Mouse (Mus musculus) heart, adult 2 months (tissue): ENCODE results near the gene 2010300C02Rik. TPM values are rescaled to one million over a fixed set of nuclear protein-coding genes. Genes with fewer than 3 reads are reported as not detected.
A peak's percentile ranks its signal among the peaks of the same experiment; 100 is the strongest.

Experiments
- DNase-seq, 2 experiments: peaks; one replicate each; pipeline ENCODE4 v3.0.0; 2021
- H3K27ac ChIP-seq: fragments of 200-600 bp; 2 replicates; pipeline ENCODE4 v1.8.1; 2022
- H3K27me3 ChIP-seq: fragments of 200-500 bp; 2 replicates; pipeline ENCODE4 v1.6.1; 2012; ENCODE audit warnings: mild to moderate bottlenecking, low read length, inconsistent platforms, mixed read lengths; ENCODE audit not compliant: control insufficient read depth, insufficient read depth
- H3K36me3 ChIP-seq: fragments of 200-500 bp; 2 replicates; pipeline ENCODE4 v1.6.1; 2012; ENCODE audit warnings: low read length, inconsistent platforms; ENCODE audit not compliant: control insufficient read depth, insufficient read depth
- H3K4me1 ChIP-seq: fragments of 200-500 bp; 2 replicates; pipeline ENCODE4 v1.6.1; 2011; ENCODE audit warnings: low read length; ENCODE audit not compliant: control insufficient read depth, insufficient read depth
- H3K4me3 ChIP-seq: fragments of 200-600 bp; 2 replicates; pipeline ENCODE4 v1.8.1; 2022
- H3K79me2 ChIP-seq: fragments of 200-500 bp; replicated peaks from 2 replicates; pipeline ENCODE4 v1.6.1; 2012; ENCODE audit warnings: mild to moderate bottlenecking, inconsistent platforms, low read length, moderate library complexity, mixed read lengths; ENCODE audit not compliant: control insufficient read depth, insufficient read depth
- H3K9ac ChIP-seq: fragments of 200-500 bp; 2 replicates; pipeline ENCODE4 v1.6.1; 2012; ENCODE audit warnings: low read depth, mild to moderate bottlenecking, control low read depth, inconsistent platforms, low read length, mixed read lengths
- CTCF ChIP-seq: fragments of 200-600 bp; IDR thresholded peaks from 2 replicates; pipeline ENCODE4 v1.8.1; 2022; ENCODE audit warnings: antibody characterized with exemption, mild to moderate bottlenecking, moderate library complexity
- EP300 ChIP-seq: fragments of 200-500 bp; IDR thresholded peaks from 2 replicates; pipeline ENCODE4 v1.6.1; 2011; ENCODE audit warnings: low read depth, low read length, control low read depth; ENCODE audit not compliant: insufficient read depth
- POLR2A ChIP-seq: fragments of 200-500 bp; IDR thresholded peaks from 2 replicates; pipeline ENCODE4 v1.6.1; 2011; ENCODE audit warnings: mild to moderate bottlenecking, low read depth, low read length, control low read depth; ENCODE audit not compliant: insufficient read depth
- WGBS: fragments of 180-500 bp; shearing (Covaris S2); methylation state at CpG from one replicate; pipeline ENCODE4 v1.1.7; 2018; 5-methylcytosine and 5-hydroxymethylcytosine counted together
- intact Hi-C: fragments of 180-260 bp; cut with DNase I; formaldehyde crosslinking; loops from one replicate; pipeline ENCODE4 v1.15.1; 2025
- polyA plus RNA-seq: library from polyadenylated mRNA; depleted of rRNA; stranded (reverse); fragments of >200 nt; gene quantifications from 2 replicates; pipeline ENCODE4 v1.2.3, GENCODE M21; 2012
- total RNA-seq, 2 experiments: library from RNA; stranded (reverse); gene quantifications; 2 replicates each; pipeline ENCODE4 v1.2.3; 2021

The 2010300C02Rik gene
- total and polyA plus RNA-seq, 3 experiments: 0.55 to 1.1 (median 0.60) TPM

DNA sequence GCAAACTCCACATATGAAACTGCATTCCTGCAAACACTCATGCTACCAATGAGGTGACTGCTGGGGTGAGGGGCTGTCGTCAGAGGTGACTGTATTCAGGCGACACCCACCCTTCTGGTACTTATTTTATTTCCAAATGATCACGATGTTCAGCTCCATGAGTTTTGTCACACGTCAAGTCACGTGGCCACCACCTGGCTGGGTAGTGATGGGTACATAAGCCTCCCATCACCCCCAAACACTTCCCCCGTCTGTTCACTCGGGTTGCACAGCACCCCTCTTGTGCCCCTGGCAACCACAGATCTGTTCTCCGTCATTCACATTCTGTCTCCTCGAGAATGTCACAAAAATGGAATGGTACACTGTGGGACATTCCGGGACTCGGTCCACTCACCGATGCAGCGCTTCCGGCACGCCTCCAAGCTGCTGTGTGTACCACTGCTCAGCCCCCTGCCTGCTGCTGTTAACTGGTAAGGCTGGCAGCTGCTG, 32.9 kb downstream of the 2010300C02Rik start:
- Histone ChIP-seq H3K4me3 (no peak overlapping the region), H3K27me3 (no peaks in the 10 kb centered on the region), H3K79me2 (no peaks in the 10 kb centered on the region), H3K36me3 (no peaks in the 10 kb centered on the region), H3K27ac (no peak overlapping the region), H3K4me1 (no peaks in the 10 kb centered on the region), H3K9ac (no peak overlapping the region)
- intact Hi-C loops: no loop called here
- WGBS: 48% methylated on average over 15 of the region's 15 CpGs
- TF ChIP-seq POLR2A (no peak), EP300 (no peak), CTCF (no peak)
- DNase-seq: no peak

DNA sequence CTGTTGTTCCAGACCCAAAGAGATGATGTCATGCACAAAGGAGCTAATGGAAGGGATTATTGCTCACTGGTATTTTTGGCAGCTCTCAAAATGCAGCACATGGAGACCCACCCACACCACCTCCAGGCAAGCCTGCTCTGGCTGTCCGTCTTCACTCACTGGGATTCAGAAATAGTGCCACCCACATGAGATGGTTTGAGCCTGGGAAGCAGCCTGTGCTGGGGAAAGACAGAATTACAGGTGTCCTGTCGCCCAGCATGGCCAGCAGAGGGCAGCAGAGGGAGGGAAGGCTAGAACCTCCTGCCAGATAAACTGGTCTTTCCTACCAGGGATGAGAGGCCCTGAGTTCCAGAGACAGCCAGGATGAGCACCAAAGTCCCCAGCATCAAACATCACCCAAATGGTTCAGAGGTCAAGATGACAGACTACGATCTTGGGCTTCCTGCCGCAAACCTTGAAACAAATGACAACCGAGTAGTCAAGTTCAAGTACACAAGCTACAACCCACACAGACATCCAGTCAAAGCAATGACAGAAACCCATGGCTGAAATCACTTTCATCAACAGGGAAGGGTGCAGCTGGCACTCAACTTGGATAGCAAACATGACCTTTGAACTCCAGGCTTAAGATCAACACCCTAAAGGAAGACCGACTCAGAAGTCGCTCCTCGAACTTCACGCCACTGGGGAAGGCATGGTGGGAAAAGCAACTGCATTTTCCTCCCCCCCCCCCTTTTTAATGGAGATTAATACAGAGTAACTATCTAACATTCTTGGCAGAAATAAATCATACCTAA, 41.4 kb downstream of the 2010300C02Rik start:
- no peak overlapping the region for H3K4me3 ChIP-seq
- no peak overlapping the region for H3K9ac ChIP-seq
- H3K36me3 ChIP-seq: no peaks in the 10 kb centered on the region
- no peaks in the 10 kb centered on the region for H3K27me3 ChIP-seq
- TF ChIP-seq POLR2A (no peak), CTCF (peak; percentile 91), EP300 (0 out of 2 replicates have a peak, but pooled peaks have one; percentile 37)
- 68% methylated on average over 9 of the region's 9 CpGs for WGBS
- intact Hi-C loops: loop anchor here (2.0 to 5.0 kb wide), 2 partner anchors 124 to 188 kb away; partner anchors contain the start of gene Tsga10
- no peaks in the 10 kb centered on the region for H3K79me2 ChIP-seq
- no peak overlapping the region for H3K27ac ChIP-seq
- DNase-seq: peak; percentile 64 to 83
- H3K4me1 ChIP-seq: no peaks in the 10 kb centered on the region

DNA sequence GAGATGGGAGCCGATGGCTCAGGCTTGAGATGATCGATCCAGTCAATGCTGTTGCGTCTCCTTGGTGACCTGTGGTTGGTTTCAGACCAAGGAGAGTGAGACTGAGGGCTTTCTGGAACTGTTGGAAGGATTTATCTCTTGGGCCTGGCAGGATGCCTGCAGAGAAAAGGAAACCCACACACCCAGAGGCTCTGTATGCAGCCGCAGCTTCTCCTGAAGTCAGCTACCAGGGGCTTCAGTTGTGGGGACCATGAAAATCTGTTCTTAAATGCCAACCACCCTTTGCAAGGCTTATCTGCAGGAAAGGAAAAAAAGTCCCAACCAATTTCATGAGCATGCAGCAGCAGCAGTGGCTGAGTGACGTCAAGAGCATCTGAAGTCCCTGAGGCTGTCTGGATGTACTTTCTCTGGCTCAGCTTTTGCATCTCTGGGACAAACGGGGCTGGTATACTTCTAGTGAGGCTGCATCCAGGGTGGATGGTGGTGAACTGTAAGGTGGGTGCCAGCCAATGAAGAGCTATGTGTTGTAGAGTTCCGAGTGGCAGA, 42.8 kb downstream of the 2010300C02Rik start:
- H3K4me1 ChIP-seq: no peaks in the 10 kb centered on the region
- WGBS: 53% methylated on average over 7 of the region's 7 CpGs
- H3K27ac ChIP-seq: no peak overlapping the region
- intact Hi-C loops: loop anchor here (5.0 kb wide), 1 partner anchor 125 kb away; no protein-coding TSS in a partner anchor
- no peak overlapping the region for H3K9ac ChIP-seq
- no peak overlapping the region for H3K4me3 ChIP-seq
- H3K36me3 ChIP-seq: no peaks in the 10 kb centered on the region
- DNase-seq: no peak
- no peaks in the 10 kb centered on the region for H3K79me2 ChIP-seq
- TF ChIP-seq POLR2A (no peak), CTCF (no peak), EP300 (no peak)
- H3K27me3 ChIP-seq: no peaks in the 10 kb centered on the region

DNA sequence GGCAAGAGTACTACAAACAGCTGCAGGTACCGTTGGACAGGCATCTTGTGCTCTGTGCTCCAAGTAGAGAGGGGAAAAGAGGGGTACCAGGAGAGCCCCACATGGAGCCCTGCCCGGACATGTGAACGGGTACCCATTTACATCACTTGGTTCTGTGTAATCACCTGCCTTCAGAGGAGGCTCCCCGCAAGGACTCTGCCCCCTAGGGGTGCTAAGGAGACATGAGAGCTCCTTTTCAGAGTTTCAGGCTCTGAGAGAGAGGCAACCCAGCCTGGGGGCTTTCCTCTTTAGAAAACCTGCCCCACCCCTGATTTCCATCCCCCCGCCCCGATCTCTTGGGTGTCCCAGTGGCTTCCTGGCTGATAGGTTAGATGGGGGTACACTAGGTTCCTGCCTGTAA, 44.4 kb downstream of the 2010300C02Rik start:
- Histone ChIP-seq H3K9ac (no peak overlapping the region), H3K36me3 (no peaks in the 10 kb centered on the region), H3K79me2 (no peaks in the 10 kb centered on the region), H3K27me3 (no peaks in the 10 kb centered on the region), H3K4me1 (no peaks in the 10 kb centered on the region), H3K4me3 (no peak overlapping the region), H3K27ac (no peak overlapping the region)
- TF ChIP-seq EP300 (no peak), POLR2A (no peak), CTCF (peak; percentile 16; the same call in 1 of the 2 replicates)
- intact Hi-C loops: loop anchor here (5.0 kb wide), 1 partner anchor 127 kb away; no protein-coding TSS in a partner anchor
- DNase-seq: no peak
- 59% methylated on average over 6 of the region's 6 CpGs for WGBS

DNA sequence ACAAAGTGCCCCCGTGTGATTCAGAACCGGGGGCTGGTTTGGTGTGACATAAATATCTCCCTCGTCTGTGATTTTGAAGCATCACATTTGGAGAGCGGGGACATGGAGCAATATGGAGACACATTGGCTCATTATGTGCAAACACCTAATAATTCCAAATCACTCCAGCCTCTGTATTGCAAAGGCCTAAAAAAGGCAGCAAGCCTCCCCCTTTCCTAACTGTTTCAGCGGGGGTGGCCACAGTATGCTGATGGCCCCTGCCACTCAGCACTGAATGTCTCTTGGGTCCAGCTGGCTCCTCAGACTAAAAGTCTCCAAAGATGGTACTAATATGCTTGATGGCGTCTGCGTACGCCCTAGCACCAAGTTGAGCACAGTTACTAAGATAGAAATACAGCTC, 45.6 kb downstream of the 2010300C02Rik start:
- Histone ChIP-seq H3K79me2 (no peaks in the 10 kb centered on the region), H3K27ac (no peak overlapping the region), H3K4me1 (no peaks in the 10 kb centered on the region), H3K36me3 (no peaks in the 10 kb centered on the region), H3K27me3 (no peaks in the 10 kb centered on the region), H3K4me3 (no peak overlapping the region), H3K9ac (no peak overlapping the region)
- TF ChIP-seq CTCF: no peak
- no peak for TF ChIP-seq EP300
- no peak for TF ChIP-seq POLR2A
- no peak for DNase-seq
- WGBS: 86% methylated on average over 8 of the region's 8 CpGs
- intact Hi-C loops: loop anchor here (5.0 kb wide), 1 partner anchor 298 kb away; no protein-coding TSS in a partner anchor

DNA sequence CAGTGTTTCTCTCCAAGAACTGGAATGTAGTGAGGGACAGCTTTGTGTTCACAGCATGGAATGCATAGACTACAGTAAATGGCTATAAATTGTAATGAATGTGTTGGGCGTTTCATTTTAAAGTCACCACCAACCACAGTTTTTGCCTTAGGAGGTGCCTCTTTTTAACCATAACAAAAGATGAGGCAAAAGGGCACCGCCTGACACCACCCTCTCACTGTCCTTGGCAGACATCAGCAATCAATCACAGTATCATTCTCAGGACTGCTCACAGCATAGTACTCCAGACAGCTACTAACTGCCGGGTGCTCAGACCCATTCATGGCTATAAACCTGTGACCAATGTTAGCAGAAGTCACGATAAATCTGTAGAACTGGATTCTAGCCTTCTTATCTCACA, 48.6 kb downstream of the 2010300C02Rik start:
- H3K27ac ChIP-seq: no peak overlapping the region
- no peaks in the 10 kb centered on the region for H3K79me2 ChIP-seq
- 57% methylated on average over 4 of the region's 4 CpGs for WGBS
- no peaks in the 10 kb centered on the region for H3K27me3 ChIP-seq
- no peak overlapping the region for H3K9ac ChIP-seq
- no peak for DNase-seq
- intact Hi-C loops: loop anchor here (5.0 kb wide), 1 partner anchor 301 kb away; no protein-coding TSS in a partner anchor
- no peaks in the 10 kb centered on the region for H3K36me3 ChIP-seq
- H3K4me1 ChIP-seq: no peaks in the 10 kb centered on the region
- TF ChIP-seq CTCF: no peak
- TF ChIP-seq POLR2A: no peak
- no peak for TF ChIP-seq EP300
- no peak overlapping the region for H3K4me3 ChIP-seq
